Comparison of ENCODE assay signal across 29 mouse cellular contexts in genomic region chr10:27012804-27013365, GRCm38 (mm10).
DNase-seq lines count a peak whose midpoint lies in the region; ATAC-seq and TF ChIP-seq lines count a peak whose summit lies in the region.
"Had no signal": no experiment of that assay in that cellular context is flagged by ENCODE, and none has a peak within 500 bp of the region (broad histone marks: within the 10 kb centered on the region; RNA-seq: fewer than 3 reads in every experiment).

No protein-coding gene starts in this region.

- intact Hi-C loops in heart, adult 2 months (cut with DNase I) = no loop called here
- intact Hi-C loops in left cerebral cortex, postnatal 4 days (cut with DNase I) = no loop called here

- TF ChIP-seq POLR2A in heart, adult 2 months (IDR thresholded peaks at IDR 0.05; ENCODE audit: insufficient read depth, low read depth, low read length) = no peak
- TF ChIP-seq POLR2A in MEL (IDR thresholded peaks at IDR 0.05; ENCODE audit: control insufficient read depth in 1 of 2, insufficient read depth in 1 of 2, low read depth in 1 of 2, low read length in 2 of 2, poor library complexity in 1 of 2) = no peak

- no peak for TF ChIP-seq EP300 in heart, adult 2 months (IDR thresholded peaks at IDR 0.05; ENCODE audit: insufficient read depth, low read depth, low read length)
- no peak for TF ChIP-seq EP300 in MEL (IDR thresholded peaks at IDR 0.05; ENCODE audit: low read depth in 1 of 2, low read length in 2 of 2)

- no peak overlapping the region for H3K27ac ChIP-seq in heart, adult 2 months
- H3K27ac ChIP-seq in MEL (ENCODE audit: control insufficient read depth, low read depth, low read length) = no peak overlapping the region
- H3K27ac ChIP-seq: forebrain, embryonic 13.5 days; hindbrain, embryonic 14.5 days; limb, embryonic 12.5 days; liver, embryonic 14.5 days; lung, embryonic 15.5 days; neural tube, embryonic 13.5 days had no signal

- no peaks in the 10 kb centered on the region for H3K9me3 ChIP-seq in MEL (replicated peaks; ENCODE audit: insufficient read depth, low read length)
- H3K9me3 ChIP-seq: forebrain, embryonic 13.5 days; limb, embryonic 12.5 days; lung, embryonic 15.5 days; neural tube, embryonic 13.5 days had no signal

- H3K4me1 ChIP-seq in heart, adult 2 months (ENCODE audit: control insufficient read depth, insufficient read depth, low read length) = no peaks in the 10 kb centered on the region
- H3K4me1 ChIP-seq in MEL (ENCODE audit: control insufficient read depth in 1 of 2, insufficient read depth in 2 of 2, low read length in 2 of 2) = no peaks in the 10 kb centered on the region
- H3K4me1 ChIP-seq: forebrain, embryonic 13.5 days; limb, embryonic 12.5 days; lung, embryonic 15.5 days; neural tube, embryonic 13.5 days had no signal

- H3K79me2 ChIP-seq in heart, adult 2 months (replicated peaks; ENCODE audit: control insufficient read depth, insufficient read depth, low read length) = no peaks in the 10 kb centered on the region
- H3K79me2 ChIP-seq in MEL (ENCODE audit: control insufficient read depth, insufficient read depth, low read length, poor library complexity) = no peaks in the 10 kb centered on the region

- H3K36me3 ChIP-seq in heart, adult 2 months (ENCODE audit: control insufficient read depth, insufficient read depth, low read length) = no peaks in the 10 kb centered on the region
- no peaks in the 10 kb centered on the region for H3K36me3 ChIP-seq in MEL (ENCODE audit: control insufficient read depth in 1 of 2, insufficient read depth in 2 of 2, low read length in 2 of 2)
- H3K36me3 ChIP-seq: limb, embryonic 12.5 days; lung, embryonic 15.5 days; neural tube, embryonic 13.5 days had no signal

- peak; percentile 31 for TF ChIP-seq RAD21 in MEL (IDR thresholded peaks at IDR 0.05; ENCODE audit: low read depth, low read length)

- no peak overlapping the region for H3K4me3 ChIP-seq in heart, adult 2 months
- H3K4me3 ChIP-seq in MEL (ENCODE audit: control insufficient read depth in 1 of 2, insufficient read depth in 1 of 2, low read depth in 2 of 2, low read length in 2 of 2) = no peak overlapping the region
- H3K4me3 ChIP-seq: forebrain, embryonic 13.5 days; limb, embryonic 12.5 days; lung, embryonic 15.5 days; myocyte; neural tube, embryonic 13.5 days had no signal

- 0 out of 2 replicates have a peak, but pooled peaks have one; percentile 11 for TF ChIP-seq CTCF in heart, adult 2 months (IDR thresholded peaks at IDR 0.05)
- TF ChIP-seq CTCF in MEL (IDR thresholded peaks at IDR 0.05 in 2 of 3, conservative IDR thresholded peaks at IDR 0.05 in 1 of 3; ENCODE audit: control insufficient read depth in 1 of 3, insufficient read depth in 1 of 3, low read depth in 2 of 3, low read length in 3 of 3, poor library complexity in 1 of 3, severe bottlenecking in 1 of 3) = peak in 1 of 3 experiments; percentile 44; a peak in 2 of 6 replicates

- DNase-seq in heart, adult 2 months = no peak
- no peak for DNase-seq in heart, adult 11 months
- DNase-seq in 3T3-L1 (ENCODE audit: low read depth, low spot score) = peak; percentile 50
- peak; percentile 9 for DNase-seq in MEL (ENCODE audit: low read depth, low spot score)
- DNase-seq in left cerebral cortex, postnatal 4 days = no peak
- DNase-seq: adrenal gland, postnatal 10 days; cerebellum, adult 2 months; cerebellum, postnatal 25 days; gastrocnemius, postnatal 10 days; heart, adult 18-20 months; heart, postnatal 36 days; kidney, adult 8-10 months; kidney, postnatal 10 days; lung, postnatal 36 days; right cerebral cortex, adult 18-20 months; right cerebral cortex, postnatal 4 days; thymus, postnatal 36 days had no signal

- H3K27me3 ChIP-seq in heart, adult 2 months (ENCODE audit: control insufficient read depth, insufficient read depth, low read length) = no peaks in the 10 kb centered on the region
- H3K27me3 ChIP-seq in MEL (ENCODE audit: control insufficient read depth in 1 of 2, insufficient read depth in 2 of 2, low read length in 2 of 2) = no peaks in the 10 kb centered on the region
- H3K27me3 ChIP-seq: forebrain, embryonic 13.5 days; limb, embryonic 12.5 days; lung, embryonic 15.5 days; neural tube, embryonic 13.5 days had no signal

- peak; percentile 66; the same call in 1 of the 2 replicates for ATAC-seq in common myeloid progenitor, adult 5-6 weeks (replicated peaks; ENCODE audit: low read depth, poor library complexity, severe bottlenecking)
- ATAC-seq in megakaryocyte-erythroid progenitor cell, adult 5-6 weeks (replicated peaks; ENCODE audit: low FRiP score, low TSS enrichment, poor library complexity, severe bottlenecking) = no peak
- ATAC-seq: activated CD4-positive, CD25-positive, alpha-beta regulatory T cell, adult 4 months; forebrain, embryonic 13.5 days; inflammation-experienced regulatory T-cells, adult 6 months; midbrain, embryonic 16.5 days had no signal

- H3K9ac ChIP-seq in heart, adult 2 months (ENCODE audit: low read depth, low read length) = no peak overlapping the region
- no peak overlapping the region for H3K9ac ChIP-seq in MEL (ENCODE audit: control insufficient read depth, low read depth, low read length, poor library complexity, severe bottlenecking)
- H3K9ac ChIP-seq: forebrain, embryonic 13.5 days; hindbrain, embryonic 14.5 days; limb, embryonic 12.5 days; liver, embryonic 14.5 days; lung, embryonic 15.5 days; neural tube, embryonic 13.5 days had no signal

TF ChIP-seq in MEL, 35 proteins besides CTCF, POLR2A, EP300 and RAD21:
- TF ChIP-seq SMC3 (IDR thresholded peaks at IDR 0.05; ENCODE audit: low read depth, low read length) (peak; percentile 53), MAX (IDR thresholded peaks at IDR 0.05; ENCODE audit: low read length) (no peak)
TF ChIP-seq in MEL: peak in this region for 1.

Comparison
In these comparisons a context has a peak if more than half of its experiments do, and no peak if none do; other contexts are left out.
1. DNase-seq: peak in 3T3-L1 (single experiment) and MEL (single experiment); none in heart, adult 2 months (0 of 2), heart, adult 11 months (single experiment) and left cerebral cortex, postnatal 4 days (single experiment).